8 mouse cellular contexts compared by ENCODE assay signal in genomic region chr8:111258631-111259407, GRCm38 (mm10). TPM values are rescaled to one million over a fixed set of nuclear protein-coding genes. Genes with fewer than 3 reads are reported as not detected.
DNase-seq lines count a peak whose midpoint lies in the region; ATAC-seq and TF ChIP-seq lines count a peak whose summit lies in the region.

Gene Glg1 (minus strand): TSS chr8:111259216.

- peak; percentile 98 for DNase-seq in MN1 (ENCODE audit: low spot score)
- DNase-seq in cerebellum, adult 9-10 months, result peak; percentile 91
- peak; percentile 92 for DNase-seq in hindbrain, embryonic 10.5 days (ENCODE audit: low spot score)
- peak; percentile 90 for DNase-seq in layer of hippocampus, adult 9-11 months
- DNase-seq in lung, postnatal 0 days (ENCODE audit: low spot score), result peak; percentile 96
- peak; percentile 94 for DNase-seq in ovary, postnatal 14 days (ENCODE audit: low spot score)
- DNase-seq in thymus, postnatal 14 days, result peak; percentile 96

- no peaks in the 10 kb centered on the region for H3K9me3 ChIP-seq in hindbrain, embryonic 10.5 days
- H3K9me3 ChIP-seq in lung, postnatal 0 days (ENCODE audit: low read length), result no peaks in the 10 kb centered on the region

- H3K27me3 ChIP-seq in hindbrain, embryonic 10.5 days (ENCODE audit: insufficient read depth, poor library complexity, severe bottlenecking), result peaks cover 4% of the 10 kb centered on the region; the same call in 1 of the 2 replicates
- H3K27me3 ChIP-seq in lung, postnatal 0 days (replicated peaks; ENCODE audit: insufficient read depth, low read length), result no peaks in the 10 kb centered on the region

- peak; percentile 96 for ATAC-seq in frontal cortex, adult (ENCODE audit: low TSS enrichment)
- ATAC-seq in lung, postnatal 0 days, result peak; percentile 97

- H3K36me3 ChIP-seq in hindbrain, embryonic 10.5 days, result peaks cover 24% of the 10 kb centered on the region
- no peaks in the 10 kb centered on the region for H3K36me3 ChIP-seq in lung, postnatal 0 days (ENCODE audit: insufficient read depth, low read length)

- peaks cover 6% of the 10 kb centered on the region for H3K4me1 ChIP-seq in hindbrain, embryonic 10.5 days (replicated peaks)
- no peaks in the 10 kb centered on the region for H3K4me1 ChIP-seq in lung, postnatal 0 days (ENCODE audit: insufficient read depth, low read depth, low read length)

- TF ChIP-seq CTCF in lung, postnatal 0 days (IDR thresholded peaks at IDR 0.05), result peak; percentile 3; the same call in 1 of the 2 replicates

- WGBS in hindbrain, embryonic 10.5 days, result under 1% methylated on average over 76 of the region's 76 CpGs
- WGBS in lung, postnatal 0 days, result 1% methylated on average over 74 of the region's 76 CpGs

- TF ChIP-seq EP300 in lung, postnatal 0 days (IDR thresholded peaks at IDR 0.05), result no peak

- peak within 1 kb of the TSS; percentile 83 for H3K9ac ChIP-seq in lung, postnatal 0 days (replicated peaks; ENCODE audit: low read depth)

- H3K27ac ChIP-seq in hindbrain, embryonic 10.5 days, result peak within 1 kb of the TSS; percentile 98
- peak within 1 kb of the TSS; percentile 94 for H3K27ac ChIP-seq in lung, postnatal 0 days (ENCODE audit: low read length)

- peak within 1 kb of the TSS; percentile 66 for H3K4me2 ChIP-seq in lung, postnatal 0 days (replicated peaks; ENCODE audit: low read depth, low read length)

- peak within 1 kb of the TSS; percentile 93 for H3K4me3 ChIP-seq in hindbrain, embryonic 10.5 days
- H3K4me3 ChIP-seq in lung, postnatal 0 days (ENCODE audit: low read depth, low read length), result peak within 1 kb of the TSS; percentile 98

RNA-seq across cellular contexts. Expression of gene Glg1, which starts in this region (rescaled TPM):
- 62.3 and 64.5 TPM in 2 replicates for polyA plus RNA-seq in hindbrain, embryonic 10.5 days (2016; fragmentation: Nextera tagmentation; extraction: Ambion mirVana)
- 41.6 and 50.5 TPM in 2 replicates for polyA plus RNA-seq in lung, postnatal 0 days (2015; fragmentation: Nextera tagmentation; extraction: Ambion mirVana)

Comparison
In these comparisons a context has a peak if more than half of its experiments do, and no peak if none do; other contexts are left out.
1. Peak in every context shown above with its lines: DNase-seq, ATAC-seq, H3K4me3 ChIP-seq and H3K27ac ChIP-seq.